In the genomic region with DNA sequence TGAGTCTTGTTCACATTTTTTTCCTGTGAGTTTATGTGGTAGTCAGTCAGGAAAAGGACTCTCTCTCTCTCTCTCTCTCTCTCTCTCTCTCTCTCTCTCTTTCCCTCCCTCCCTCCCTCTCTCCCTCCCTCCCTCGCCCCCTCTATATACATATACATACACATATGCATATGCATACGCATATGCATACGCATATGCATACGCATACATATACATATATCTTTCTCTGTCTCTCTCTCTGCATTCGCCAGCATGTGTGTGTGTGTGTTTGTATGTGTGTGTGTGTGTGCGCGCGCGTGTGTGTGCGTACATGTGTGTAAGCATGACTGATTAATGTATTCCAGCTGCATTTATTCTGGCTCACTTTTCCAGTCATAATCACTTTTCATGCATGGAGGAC, we compare ENCODE assay signal across 19 mouse cellular contexts.
"Had no signal": no experiment of that assay in that cellular context is flagged by ENCODE, and none has a peak within 500 bp of the region (broad histone marks: within the 10 kb centered on the region; RNA-seq: fewer than 3 reads in every experiment).

No protein-coding gene starts in this region.

- H3K4me3 ChIP-seq: lung, embryonic 15.5 days; midbrain, embryonic 10.5 days; midbrain, embryonic 12.5 days; myocyte; neural tube, embryonic 13.5 days; neural tube, embryonic 15.5 days had no signal

- H3K9me3 ChIP-seq: lung, embryonic 15.5 days; midbrain, embryonic 10.5 days; midbrain, embryonic 12.5 days; neural tube, embryonic 13.5 days; neural tube, embryonic 15.5 days had no signal

- H3K27me3 ChIP-seq: lung, embryonic 15.5 days; midbrain, embryonic 12.5 days; neural tube, embryonic 15.5 days had no signal

- DNase-seq: lung, adult 18-20 months; lung, postnatal 4 days; midbrain, embryonic 14.5 days; right cerebral cortex, adult 18-20 months; right cerebral cortex, postnatal 25 days; right cerebral cortex, postnatal 4 days; spleen, adult 18-20 months; thymus, adult 18-20 months; thymus, postnatal 14 days; thymus, postnatal 36 days had no signal

- H3K4me1 ChIP-seq: lung, embryonic 15.5 days; midbrain, embryonic 10.5 days; midbrain, embryonic 12.5 days; neural tube, embryonic 13.5 days; neural tube, embryonic 15.5 days had no signal

- H3K36me3 ChIP-seq: lung, embryonic 15.5 days; midbrain, embryonic 10.5 days; midbrain, embryonic 12.5 days; neural tube, embryonic 13.5 days; neural tube, embryonic 15.5 days had no signal

- H3K27ac ChIP-seq: liver, embryonic 14.5 days; lung, embryonic 15.5 days; midbrain, embryonic 10.5 days; midbrain, embryonic 12.5 days; neural tube, embryonic 13.5 days; neural tube, embryonic 15.5 days had no signal

- ATAC-seq: lung, postnatal 0 days; midbrain, embryonic 16.5 days had no signal

- H3K9ac ChIP-seq: liver, embryonic 14.5 days; lung, embryonic 15.5 days; midbrain, embryonic 12.5 days; neural tube, embryonic 13.5 days; neural tube, embryonic 15.5 days had no signal

- H3K4me2 ChIP-seq: lung, embryonic 15.5 days; midbrain, embryonic 12.5 days; neural tube, embryonic 13.5 days; neural tube, embryonic 15.5 days had no signal
